Mouse (Mus musculus): ENCODE data around the gene Wdr60. TPM values are rescaled to one million over a fixed set of nuclear protein-coding genes. Genes with fewer than 3 reads are reported as not detected.

Wdr60 gene
- polyA plus RNA-seq, 1 experiment from 2014 or later: 20.2 TPM

DNA sequence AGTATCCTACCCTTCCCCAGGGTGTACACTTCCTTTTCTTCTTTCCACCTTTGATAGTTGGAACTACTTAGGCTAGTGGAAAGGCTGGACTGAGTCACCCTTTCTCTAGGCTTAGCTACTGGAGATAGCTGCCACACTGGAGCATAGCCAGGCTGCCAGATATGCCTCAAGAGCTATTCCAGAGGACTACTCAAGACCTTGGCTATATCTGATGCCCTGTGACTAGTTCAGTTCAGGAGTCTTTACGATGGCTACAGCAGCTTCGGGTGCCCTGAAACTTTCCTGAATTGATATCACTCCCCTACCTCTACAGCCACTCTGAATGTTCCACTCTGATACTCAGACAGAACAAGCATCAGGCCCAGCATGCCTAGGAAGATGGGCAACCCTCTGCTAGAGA is 1.9 kb upstream of the Wdr60 start:
- Histone ChIP-seq H3K9ac (no peak overlapping the region), H3K4me1 (0 out of 2 replicates have a peak, but pooled peaks cover 2% of the 10 kb centered on the region), H3K27me3 (no peaks in the 10 kb centered on the region), H3K36me3 (no peaks in the 10 kb centered on the region), H3K4me2 (no peak overlapping the region), H3K9me3 (replicated peaks) (no peaks in the 10 kb centered on the region), H3K27ac (no peak overlapping the region), H3K4me3 (replicated peaks) (no peak overlapping the region)
- no peak for ATAC-seq (replicated peaks; ENCODE audit: low FRiP score)
- 85% methylated on average over 2 of the region's 2 CpGs for WGBS

DNA sequence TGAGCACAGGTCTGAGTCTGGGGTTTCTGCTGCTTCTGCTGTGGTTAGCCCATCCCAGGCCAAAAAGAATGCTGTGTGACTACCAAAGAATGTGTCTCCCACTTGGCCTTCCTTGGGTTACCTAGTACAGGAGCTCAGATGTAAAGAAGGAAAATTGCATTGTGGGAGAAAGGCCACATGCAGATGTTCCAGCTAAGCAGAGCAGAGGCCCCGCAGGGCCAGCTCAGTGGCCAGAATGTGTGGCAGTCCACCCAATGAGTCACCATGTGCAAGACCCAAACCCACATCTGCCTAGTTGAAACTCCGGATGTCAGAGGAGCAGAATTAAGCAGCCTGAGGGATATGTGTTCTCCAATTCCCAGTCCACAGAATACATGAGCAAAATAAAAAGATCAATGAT is 4.5 kb downstream of the Wdr60 start:
- H3K4me3 ChIP-seq (replicated peaks): no peak overlapping the region
- no peak overlapping the region for H3K27ac ChIP-seq
- H3K4me2 ChIP-seq: no peak overlapping the region
- H3K27me3 ChIP-seq: no peaks in the 10 kb centered on the region
- H3K9ac ChIP-seq: no peak overlapping the region
- no peak for ATAC-seq (replicated peaks; ENCODE audit: low FRiP score)
- H3K36me3 ChIP-seq: peaks cover 15% of the 10 kb centered on the region
- H3K4me1 ChIP-seq: 0 out of 2 replicates have a peak, but pooled peaks cover 2% of the 10 kb centered on the region
- WGBS: 85% methylated on average over 2 of the region's 2 CpGs
- no peaks in the 10 kb centered on the region for H3K9me3 ChIP-seq (replicated peaks)

DNA sequence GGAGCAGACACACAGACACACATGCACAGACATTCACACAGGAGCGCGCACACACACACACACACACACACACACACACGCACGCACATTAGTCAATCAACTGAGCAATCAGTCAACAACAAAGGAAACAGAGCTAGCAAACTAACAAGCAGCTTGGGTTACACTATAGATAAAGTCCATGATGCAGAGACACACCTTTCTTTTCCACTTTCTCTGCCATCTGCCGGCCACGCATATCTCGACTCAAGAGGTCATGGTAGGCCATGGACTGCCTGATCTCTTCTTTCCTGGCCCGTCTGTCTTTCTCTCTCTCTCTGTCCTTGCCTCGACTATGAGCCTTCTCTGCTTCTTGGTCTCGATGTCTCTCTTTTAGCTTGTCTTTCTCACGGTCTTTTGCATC is 7.2 kb downstream of the Wdr60 start:
- WGBS: 88% methylated on average over 11 of the region's 11 CpGs
- Histone ChIP-seq H3K27me3 (no peaks in the 10 kb centered on the region), H3K4me3 (replicated peaks) (no peak overlapping the region), H3K36me3 (peaks cover 23% of the 10 kb centered on the region), H3K9me3 (replicated peaks) (no peaks in the 10 kb centered on the region), H3K9ac (no peak overlapping the region), H3K4me2 (no peak overlapping the region), H3K27ac (no peak overlapping the region), H3K4me1 (no peaks in the 10 kb centered on the region)
- no peak for ATAC-seq (replicated peaks; ENCODE audit: low FRiP score)

- no peaks in the 10 kb centered on the region for H3K4me1 ChIP-seq
- H3K9ac ChIP-seq: no peak overlapping the region
- H3K9me3 ChIP-seq (replicated peaks): no peaks in the 10 kb centered on the region
- peaks cover 23% of the 10 kb centered on the region for H3K36me3 ChIP-seq
- no peaks in the 10 kb centered on the region for H3K27me3 ChIP-seq
- no peak overlapping the region for H3K4me2 ChIP-seq
- ATAC-seq (replicated peaks; ENCODE audit: low FRiP score): no peak
- H3K4me3 ChIP-seq (replicated peaks): no peak overlapping the region
- WGBS: 60% methylated on average over 8 of the region's 8 CpGs
- no peak overlapping the region for H3K27ac ChIP-seq
Measured at GRCm38 (mm10) chr12:116254652-116255051, 8.2 kb downstream of the Wdr60 start.

DNA sequence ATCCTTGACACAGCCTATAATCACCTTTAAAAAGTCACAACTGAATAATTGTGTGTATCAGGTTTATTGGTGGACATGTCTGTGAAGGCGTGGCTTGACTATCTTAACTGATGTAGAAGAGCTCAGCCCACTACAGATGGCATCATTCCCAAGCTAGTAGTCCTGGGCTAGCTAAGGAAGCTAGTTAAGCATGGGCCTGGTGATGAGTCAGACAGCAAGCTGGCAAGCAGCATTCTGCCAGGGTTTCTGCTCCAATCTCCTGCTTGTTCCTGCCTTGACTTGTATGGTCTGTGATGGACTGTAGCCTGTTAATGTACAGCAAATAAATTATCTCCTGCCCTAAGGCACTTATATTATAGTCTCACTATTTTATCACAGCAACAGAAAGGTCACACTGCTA is 18.2 kb downstream of the Wdr60 start:
- WGBS: 87% methylated on average over 1 of the region's 1 CpGs
- H3K4me2 ChIP-seq: no peak overlapping the region
- no peak for ATAC-seq (replicated peaks; ENCODE audit: low FRiP score)
- no peak overlapping the region for H3K4me3 ChIP-seq (replicated peaks)
- peaks cover 48% of the 10 kb centered on the region for H3K36me3 ChIP-seq
- H3K4me1 ChIP-seq: no peaks in the 10 kb centered on the region
- no peak overlapping the region for H3K9ac ChIP-seq
- no peaks in the 10 kb centered on the region for H3K9me3 ChIP-seq (replicated peaks)
- H3K27ac ChIP-seq: no peak overlapping the region
- H3K27me3 ChIP-seq: no peaks in the 10 kb centered on the region

DNA sequence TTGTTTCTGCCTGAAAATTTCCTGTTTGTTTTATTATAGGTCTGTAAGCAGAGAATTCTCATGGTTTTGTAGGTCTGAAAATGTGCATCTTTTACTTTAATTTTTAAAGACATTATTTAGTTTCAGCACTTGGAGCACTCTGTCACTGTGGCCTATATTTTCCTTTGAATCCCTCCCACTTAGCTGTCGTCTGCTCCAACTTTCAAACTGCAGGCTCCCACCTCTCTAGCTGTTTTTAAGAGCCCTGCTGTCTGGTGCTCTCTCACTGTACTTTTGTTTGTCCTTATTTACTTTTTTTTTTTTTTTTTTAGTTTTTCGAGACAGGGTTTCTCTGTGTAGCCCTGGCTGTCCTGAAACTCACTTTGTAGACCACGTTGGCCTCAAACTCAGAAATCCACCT is 24.0 kb downstream of the Wdr60 start:
- Histone ChIP-seq H3K27ac (no peak overlapping the region), H3K4me1 (no peaks in the 10 kb centered on the region), H3K36me3 (peaks cover 23% of the 10 kb centered on the region), H3K9ac (no peak overlapping the region), H3K27me3 (no peaks in the 10 kb centered on the region), H3K4me2 (no peak overlapping the region), H3K9me3 (replicated peaks) (no peaks in the 10 kb centered on the region), H3K4me3 (replicated peaks) (no peak overlapping the region)
- no peak for ATAC-seq (replicated peaks; ENCODE audit: low FRiP score)
- 61% methylated on average over 3 of the region's 3 CpGs for WGBS

GRCm38 (mm10) chr12:116238370-116238769 is 24.5 kb downstream of the Wdr60 start:
- Histone ChIP-seq H3K36me3 (peaks cover 23% of the 10 kb centered on the region; the same call in 1 of the 2 replicates), H3K9me3 (replicated peaks) (no peaks in the 10 kb centered on the region), H3K4me1 (no peaks in the 10 kb centered on the region), H3K4me2 (no peak overlapping the region), H3K27ac (no peak overlapping the region), H3K9ac (no peak overlapping the region), H3K4me3 (replicated peaks) (no peak overlapping the region), H3K27me3 (no peaks in the 10 kb centered on the region)
- ATAC-seq (replicated peaks; ENCODE audit: low FRiP score): no peak

DNA sequence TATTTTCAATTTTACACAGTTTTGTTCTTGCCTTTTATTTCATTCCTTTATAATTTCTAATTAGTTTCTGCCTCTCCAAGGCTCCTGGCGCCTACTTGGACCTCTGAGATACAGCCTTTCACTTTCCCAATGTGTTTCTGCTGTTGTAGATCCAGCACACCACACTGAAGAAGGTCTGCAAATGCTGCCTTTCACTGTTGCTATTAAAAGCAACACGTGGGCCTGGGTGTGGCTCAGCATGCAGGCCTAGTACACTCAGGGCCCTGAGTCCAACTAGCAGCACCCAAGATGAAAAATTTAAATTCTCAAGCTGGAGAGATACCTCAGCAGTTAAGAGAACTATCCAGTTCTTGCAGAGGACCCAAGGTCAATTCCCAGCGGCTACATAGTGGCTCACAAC is 26.2 kb downstream of the Wdr60 start:
- no peak overlapping the region for H3K4me3 ChIP-seq (replicated peaks)
- no peaks in the 10 kb centered on the region for H3K27me3 ChIP-seq
- 89% methylated on average over 3 of the region's 3 CpGs for WGBS
- H3K36me3 ChIP-seq: peaks cover 11% of the 10 kb centered on the region; the same call in 1 of the 2 replicates
- no peak for ATAC-seq (replicated peaks; ENCODE audit: low FRiP score)
- no peaks in the 10 kb centered on the region for H3K9me3 ChIP-seq (replicated peaks)
- H3K9ac ChIP-seq: no peak overlapping the region
- H3K4me2 ChIP-seq: no peak overlapping the region
- H3K27ac ChIP-seq: no peak overlapping the region
- no peaks in the 10 kb centered on the region for H3K4me1 ChIP-seq

DNA sequence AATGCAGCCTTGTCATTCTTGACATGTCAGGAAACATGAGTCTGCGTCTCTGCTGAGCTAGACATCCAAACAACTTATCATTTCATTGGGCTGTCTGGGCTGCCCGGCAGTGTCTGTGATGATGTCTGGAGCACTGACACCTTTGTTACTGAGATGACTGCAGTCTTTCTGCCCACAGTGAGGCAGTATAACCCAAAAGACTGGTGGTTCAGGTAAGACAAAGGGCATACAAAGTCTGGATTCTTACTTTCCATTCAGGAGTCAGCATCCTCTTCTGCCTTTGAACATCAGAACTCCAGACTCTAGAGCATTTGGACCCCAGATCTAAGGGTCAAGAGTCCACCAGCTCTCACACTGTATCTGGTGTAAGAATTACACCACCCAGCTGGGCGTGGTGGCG is 27.5 kb downstream of the Wdr60 start:
- Histone ChIP-seq H3K4me1 (no peaks in the 10 kb centered on the region), H3K27me3 (no peaks in the 10 kb centered on the region), H3K9ac (no peak overlapping the region), H3K4me2 (no peak overlapping the region), H3K9me3 (replicated peaks) (no peaks in the 10 kb centered on the region), H3K36me3 (no peaks in the 10 kb centered on the region; the same call in 1 of the 2 replicates), H3K4me3 (replicated peaks) (no peak overlapping the region), H3K27ac (no peak overlapping the region)
- 79% methylated on average over 4 of the region's 4 CpGs for WGBS
- ATAC-seq (replicated peaks; ENCODE audit: low FRiP score): no peak

DNA sequence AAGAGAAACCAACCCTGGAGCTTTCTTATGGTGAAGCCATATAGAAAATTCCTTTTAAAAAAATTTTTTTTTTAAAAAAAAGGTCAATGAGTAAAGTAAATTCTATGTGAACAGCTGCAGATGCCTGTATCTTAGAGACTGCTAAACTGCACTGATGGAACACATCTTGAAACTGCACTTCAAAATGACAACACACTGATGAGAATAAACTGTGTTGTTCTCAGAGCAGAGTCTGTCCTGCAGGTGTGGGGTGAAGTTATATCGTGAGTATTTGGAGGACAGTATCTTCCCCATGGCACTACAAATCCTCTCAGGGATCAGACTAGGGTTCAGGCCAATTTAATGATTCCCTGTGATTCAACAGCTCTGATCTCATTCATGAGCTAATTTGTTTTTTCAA is 30.8 kb downstream of the Wdr60 start:
- H3K4me2 ChIP-seq: no peak overlapping the region
- ATAC-seq (replicated peaks; ENCODE audit: low FRiP score): no peak

GRCm38 (mm10) chr12:116231612-116232011 is 31.2 kb downstream of the Wdr60 start:
- no peak overlapping the region for H3K27ac ChIP-seq
- 63% methylated on average over 12 of the region's 12 CpGs for WGBS
- H3K27me3 ChIP-seq: no peaks in the 10 kb centered on the region
- peaks cover 16% of the 10 kb centered on the region for H3K36me3 ChIP-seq
- H3K9me3 ChIP-seq (replicated peaks): no peaks in the 10 kb centered on the region
- no peak overlapping the region for H3K4me3 ChIP-seq (replicated peaks)
- no peaks in the 10 kb centered on the region for H3K4me1 ChIP-seq
- ATAC-seq (replicated peaks; ENCODE audit: low FRiP score): no peak
- no peak overlapping the region for H3K9ac ChIP-seq
- H3K4me2 ChIP-seq: no peak overlapping the region

More for the DNA sequence above, 30.8 kb downstream of the Wdr60 start:
- Histone ChIP-seq H3K27ac (no peak overlapping the region), H3K4me3 (replicated peaks) (no peak overlapping the region), H3K9ac (no peak overlapping the region), H3K9me3 (replicated peaks) (no peaks in the 10 kb centered on the region), H3K27me3 (no peaks in the 10 kb centered on the region), H3K4me1 (no peaks in the 10 kb centered on the region), H3K36me3 (peaks cover 14% of the 10 kb centered on the region)
- 84% methylated on average over 1 of the region's 1 CpGs for WGBS

GRCm38 (mm10) chr12:116229451-116229850 is 33.4 kb downstream of the Wdr60 start:
- Histone ChIP-seq H3K27me3 (no peaks in the 10 kb centered on the region), H3K36me3 (peaks cover 37% of the 10 kb centered on the region), H3K27ac (no peak overlapping the region), H3K9ac (no peak overlapping the region), H3K9me3 (replicated peaks) (no peaks in the 10 kb centered on the region), H3K4me2 (no peak overlapping the region), H3K4me1 (no peaks in the 10 kb centered on the region), H3K4me3 (replicated peaks) (no peak overlapping the region)
- WGBS: 74% methylated on average over 3 of the region's 3 CpGs
- no peak for ATAC-seq (replicated peaks; ENCODE audit: low FRiP score)

DNA sequence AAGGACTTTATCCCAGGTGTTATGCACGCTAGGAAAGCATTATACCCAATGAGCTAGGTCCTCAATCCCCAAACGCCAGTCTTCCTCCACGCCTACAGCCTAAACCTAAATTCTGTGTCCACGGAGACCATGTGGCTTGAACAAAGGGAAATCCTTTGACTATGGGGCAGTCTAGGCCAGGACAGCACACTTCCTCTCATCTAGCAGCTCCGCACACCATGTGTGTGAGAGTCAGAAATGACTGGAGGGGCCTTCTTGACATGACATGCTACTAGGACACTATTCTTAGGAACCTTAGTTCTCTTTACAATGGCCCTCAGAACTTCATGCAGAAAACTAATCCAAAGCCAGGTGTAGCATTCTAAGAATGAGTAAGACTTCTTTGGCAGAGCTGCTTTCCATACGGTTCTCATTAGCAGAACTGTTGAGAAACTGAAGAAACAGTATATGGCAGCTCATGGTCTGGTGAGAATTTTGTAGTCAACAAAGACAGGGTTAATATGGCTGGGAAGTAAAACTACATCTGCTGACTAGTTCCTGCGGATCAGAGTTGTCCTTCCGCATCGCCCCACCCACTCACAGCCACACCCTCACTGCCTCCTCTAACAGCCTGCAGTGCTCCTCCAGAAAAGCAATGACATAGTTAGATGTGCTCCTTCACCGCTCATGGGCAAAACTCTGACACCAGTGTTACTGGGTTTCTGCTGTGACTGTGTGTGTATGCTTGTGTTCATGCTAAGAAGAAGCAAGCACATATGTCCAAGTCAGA is 36.3 kb downstream of the Wdr60 start:
- no peak for ATAC-seq (replicated peaks; ENCODE audit: low FRiP score)
- no peaks in the 10 kb centered on the region for H3K9me3 ChIP-seq (replicated peaks)
- WGBS: 86% methylated on average over 10 of the region's 10 CpGs
- no peaks in the 10 kb centered on the region for H3K4me1 ChIP-seq
- no peak overlapping the region for H3K27ac ChIP-seq
- H3K27me3 ChIP-seq: no peaks in the 10 kb centered on the region
- no peak overlapping the region for H3K4me3 ChIP-seq (replicated peaks)
- H3K9ac ChIP-seq: no peak overlapping the region
- no peak overlapping the region for H3K4me2 ChIP-seq
- peaks cover 49% of the 10 kb centered on the region for H3K36me3 ChIP-seq
